Mouse (Mus musculus): ENCODE data around the gene Ugt1a2.

GRCm38 (mm10) chr1:88250023-88250422, 49.6 kb downstream of the Ugt1a2 start:
- TF ChIP-seq CTCF (IDR thresholded peaks at IDR 0.05; ENCODE audit: borderline replicate concordance, insufficient read depth, low read length) (no peak), POLR2A (IDR thresholded peaks at IDR 0.05; ENCODE audit: low read depth, low read length) (no peak)
